Mouse (Mus musculus) lung, postnatal 10 days (tissue): ENCODE measurements around the gene 2310007B03Rik.
"Not testable (repeated sequence)": the region's sequence is repeated elsewhere in the genome, so short reads cannot be mapped to it uniquely, and the experiment has no call there.

Experiments
- DNase-seq: peaks from one replicate; pipeline ENCODE4 v3.0.0; 2021

The 2310007B03Rik gene

DNA sequence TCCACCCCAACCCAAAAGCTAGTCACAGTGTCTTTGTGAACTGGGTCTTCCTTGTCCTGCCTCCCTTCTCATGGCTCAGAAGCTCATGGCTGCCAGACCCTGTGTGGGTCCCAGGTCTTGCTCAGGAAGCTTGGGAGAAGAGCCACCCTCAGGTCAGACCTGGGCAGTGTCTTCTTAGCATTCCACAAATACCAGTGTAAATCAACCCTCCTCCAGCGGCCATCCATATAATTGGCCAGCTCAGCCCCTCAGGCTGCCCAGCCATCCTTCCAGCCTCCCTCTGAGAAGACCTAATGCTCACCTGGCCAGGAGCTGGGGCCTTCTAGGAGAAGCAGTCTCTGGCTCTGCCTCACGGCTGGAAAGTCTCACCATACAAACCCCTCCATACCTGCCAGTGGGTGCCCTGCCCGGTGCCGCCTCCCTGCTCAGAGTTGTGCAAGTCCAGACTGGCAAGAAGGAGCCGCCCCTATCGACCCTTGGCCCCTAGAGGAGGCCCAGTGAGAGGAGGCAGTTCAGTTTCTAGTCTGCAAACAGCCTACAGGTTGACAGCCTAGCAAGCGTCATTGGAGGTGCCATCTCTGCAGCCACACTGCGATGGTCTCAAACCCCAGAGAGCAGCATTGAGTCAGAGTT is at the start of gene 2310007B03Rik:
TSS of gene 2310007B03Rik (minus strand) at position 448 of the 633 bp plus-strand sequence.
- peak; percentile 50 for DNase-seq

DNA sequence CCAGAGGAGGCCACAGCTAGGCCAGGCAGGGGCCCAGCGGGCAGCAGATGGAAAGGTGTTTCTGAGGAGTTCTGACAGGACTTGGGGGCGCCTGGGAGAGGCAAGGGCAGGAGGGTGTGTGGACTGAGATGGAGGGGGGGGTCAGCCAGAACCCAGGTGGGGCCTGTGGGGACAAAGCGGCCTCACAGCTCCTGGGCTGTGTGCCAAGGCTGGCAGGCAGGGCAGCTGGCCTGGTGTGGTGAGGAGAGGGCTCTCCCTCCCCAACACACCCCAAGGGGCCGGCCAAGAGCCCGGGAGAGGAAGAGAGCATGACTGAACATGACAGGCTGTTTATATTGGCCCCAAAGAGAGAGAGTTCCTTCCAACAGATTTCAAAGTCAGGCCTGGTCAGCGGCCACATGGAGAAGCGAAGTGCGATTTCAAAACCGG is 49.5 kb upstream of the 2310007B03Rik start:
- DNase-seq, result peak; percentile 90

DNA sequence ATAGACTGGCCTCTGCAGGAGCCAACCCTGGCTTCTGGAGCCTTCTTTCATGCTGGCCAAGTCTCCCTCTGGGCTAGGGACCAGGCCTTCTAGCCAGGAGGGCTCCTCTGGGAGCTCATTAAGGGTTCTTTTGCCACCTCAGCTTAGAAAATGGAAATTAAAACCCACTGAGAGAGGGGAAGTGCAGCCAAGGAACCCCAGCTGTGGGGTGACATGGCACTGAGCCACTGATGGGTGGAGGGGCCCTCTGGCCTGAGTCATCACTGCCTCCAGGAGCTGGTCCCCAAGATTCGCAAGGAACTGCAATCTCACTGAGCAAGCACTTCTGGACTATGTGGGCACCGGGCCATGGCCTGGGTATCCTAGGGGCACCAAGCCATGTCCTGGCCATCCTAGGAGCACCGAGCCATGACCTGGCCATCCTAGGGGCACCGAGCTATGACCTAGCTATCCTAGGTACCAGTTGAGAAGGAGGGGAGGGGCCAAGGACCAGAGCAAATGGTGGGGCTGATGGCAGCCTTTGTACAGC is 46.9 kb upstream of the 2310007B03Rik start:
- DNase-seq, result no peak

- peak; percentile 35 for DNase-seq
These were observed 45.7 kb upstream of the 2310007B03Rik start for GRCm38 (mm10) chr1:93206277-93206970.

- DNase-seq, result no peak
These were observed 37.2 kb upstream of the 2310007B03Rik start for GRCm38 (mm10) chr1:93197916-93198315.

- not testable (repeated sequence) for DNase-seq
These were observed 36.7 kb upstream of the 2310007B03Rik start for GRCm38 (mm10) chr1:93197454-93197853.

- DNase-seq, result no peak
These were observed 34.2 kb upstream of the 2310007B03Rik start for GRCm38 (mm10) chr1:93194961-93195360.

GRCm38 (mm10) chr1:93190726-93191305 is 30.1 kb upstream of the 2310007B03Rik start:
- DNase-seq, result no peak

DNA sequence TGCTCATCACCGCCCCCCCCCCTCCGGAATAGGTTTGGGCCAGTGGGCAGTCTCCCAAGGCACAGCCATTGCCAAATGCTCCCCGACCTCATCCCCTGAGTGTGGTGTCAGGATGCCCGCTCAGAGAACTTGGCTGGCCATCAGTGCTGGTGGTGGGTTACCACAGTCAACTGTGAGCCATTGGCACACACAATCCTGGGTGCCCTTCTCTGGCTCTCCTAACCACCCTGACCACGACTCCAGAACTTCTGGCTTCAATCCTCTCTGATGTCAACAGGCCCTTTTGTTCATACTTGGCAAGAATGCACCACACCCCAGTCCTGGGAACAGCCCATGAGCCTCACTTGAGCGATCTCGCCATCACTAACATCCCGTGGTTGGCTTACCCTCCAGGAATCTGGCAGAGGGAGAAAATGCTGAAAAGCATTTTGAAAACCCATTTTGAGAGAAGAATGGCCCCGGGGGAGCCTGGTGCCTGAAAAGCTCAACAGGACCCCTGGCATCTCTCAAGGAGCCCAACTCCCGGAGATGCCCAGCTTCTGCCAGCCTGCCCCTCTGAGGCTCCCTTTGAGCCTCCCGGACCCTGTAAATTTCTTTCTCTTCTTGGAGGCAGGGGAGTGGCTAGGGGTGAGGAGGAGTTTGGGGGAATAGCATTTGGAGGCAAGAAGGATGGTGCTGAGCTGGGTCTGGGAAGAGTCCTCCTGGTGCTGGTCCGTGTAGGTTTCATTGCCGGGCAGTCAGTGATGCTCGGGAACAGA is 23.5 kb upstream of the 2310007B03Rik start:
- peak; percentile 51 for DNase-seq

GRCm38 (mm10) chr1:93182281-93182680 is 21.5 kb upstream of the 2310007B03Rik start:
- DNase-seq, result no peak

DNA sequence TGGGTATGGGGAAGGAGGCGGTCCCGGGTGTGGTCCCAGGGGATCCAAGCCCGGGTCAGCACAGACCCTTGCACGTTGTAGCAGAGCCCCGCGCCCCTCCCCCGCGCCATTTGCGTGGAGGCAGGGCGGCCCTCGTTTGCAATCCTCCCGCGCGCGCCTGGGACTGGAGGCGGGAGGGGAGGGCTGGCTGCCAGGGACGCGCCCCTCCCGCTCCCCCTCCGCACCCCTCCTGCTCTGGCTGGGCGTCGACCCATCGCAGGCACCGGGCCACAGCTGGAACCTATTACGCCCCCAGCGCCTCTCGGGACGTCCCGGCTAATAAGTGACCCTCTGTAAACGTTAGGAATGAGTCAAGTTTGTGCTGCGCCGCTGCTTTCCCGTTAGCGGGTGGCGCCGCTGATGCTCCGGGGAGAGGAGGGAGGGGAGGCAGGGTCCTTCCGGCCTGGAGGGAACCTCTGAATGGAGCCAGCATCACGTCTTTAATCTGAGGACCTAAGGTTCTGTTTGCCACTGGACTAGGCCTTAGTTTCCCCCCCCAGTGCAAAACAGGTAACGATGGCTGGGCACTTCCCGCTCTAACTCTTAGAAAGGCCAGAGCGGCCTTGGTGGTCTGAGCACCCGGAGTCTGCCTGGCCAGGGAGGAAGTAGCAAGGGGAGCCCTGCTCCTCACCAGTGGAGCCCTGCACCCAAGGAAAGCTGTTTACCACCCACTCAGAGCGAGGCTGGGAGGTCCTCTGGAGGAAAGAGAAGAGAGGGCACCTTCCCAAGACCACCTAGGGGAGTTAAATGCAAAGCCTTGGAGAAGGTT is 16.0 kb upstream of the 2310007B03Rik start:
- peak; percentile 80 for DNase-seq

- no peak for DNase-seq
These were observed 15.1 kb upstream of the 2310007B03Rik start for GRCm38 (mm10) chr1:93175849-93176248.

- peak; percentile 85 for DNase-seq
These were observed 13.7 kb upstream of the 2310007B03Rik start for GRCm38 (mm10) chr1:93174399-93174798.

DNA sequence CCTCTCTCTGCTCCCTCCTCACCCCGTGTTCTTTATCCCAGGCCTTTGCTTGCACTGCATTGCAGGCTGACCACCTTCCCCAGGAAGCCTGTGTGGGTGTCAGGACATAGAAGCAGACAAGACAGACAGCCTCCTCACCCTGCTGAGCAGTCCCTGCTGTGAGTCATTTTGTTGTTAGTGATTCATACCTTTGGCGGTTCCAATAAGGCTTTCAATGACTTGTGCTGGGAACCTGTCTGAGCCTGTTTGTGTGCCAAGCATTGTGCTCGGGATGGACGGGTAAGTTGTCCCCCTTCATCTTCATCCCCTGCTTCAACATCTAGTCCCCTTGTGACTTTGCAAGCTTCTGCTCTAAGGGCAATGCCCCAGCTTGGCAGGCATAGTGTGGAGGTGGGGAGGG is 12.9 kb upstream of the 2310007B03Rik start:
- no peak for DNase-seq

DNA sequence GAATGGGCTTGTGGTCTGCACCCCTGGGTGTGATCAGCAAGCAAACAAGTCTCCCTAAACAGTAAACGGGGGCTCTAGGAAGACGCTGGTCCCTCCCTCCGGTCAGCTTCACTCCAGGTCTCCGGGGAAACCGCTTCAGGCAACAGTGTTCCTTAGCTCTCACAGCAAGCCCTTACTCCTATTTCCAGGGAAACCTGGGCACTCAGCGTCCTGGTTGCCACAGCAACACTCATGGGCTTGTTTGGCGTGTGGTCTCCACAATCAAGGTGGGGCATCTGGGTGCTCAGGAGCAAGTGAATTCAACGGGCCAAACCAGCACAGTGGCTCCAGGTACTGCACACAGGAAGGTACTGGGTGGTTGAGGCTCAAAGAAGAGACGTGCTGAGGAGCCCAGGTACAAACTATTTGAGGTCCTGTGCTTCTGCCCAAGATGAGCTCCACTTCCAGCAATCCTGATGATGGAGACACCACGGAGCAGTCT is 7.6 kb upstream of the 2310007B03Rik start, which contains the start of gene Crocc2:
TSS of gene Crocc2 (plus strand) at position 431 of the 481 bp plus-strand sequence.
- no peak for DNase-seq

DNA sequence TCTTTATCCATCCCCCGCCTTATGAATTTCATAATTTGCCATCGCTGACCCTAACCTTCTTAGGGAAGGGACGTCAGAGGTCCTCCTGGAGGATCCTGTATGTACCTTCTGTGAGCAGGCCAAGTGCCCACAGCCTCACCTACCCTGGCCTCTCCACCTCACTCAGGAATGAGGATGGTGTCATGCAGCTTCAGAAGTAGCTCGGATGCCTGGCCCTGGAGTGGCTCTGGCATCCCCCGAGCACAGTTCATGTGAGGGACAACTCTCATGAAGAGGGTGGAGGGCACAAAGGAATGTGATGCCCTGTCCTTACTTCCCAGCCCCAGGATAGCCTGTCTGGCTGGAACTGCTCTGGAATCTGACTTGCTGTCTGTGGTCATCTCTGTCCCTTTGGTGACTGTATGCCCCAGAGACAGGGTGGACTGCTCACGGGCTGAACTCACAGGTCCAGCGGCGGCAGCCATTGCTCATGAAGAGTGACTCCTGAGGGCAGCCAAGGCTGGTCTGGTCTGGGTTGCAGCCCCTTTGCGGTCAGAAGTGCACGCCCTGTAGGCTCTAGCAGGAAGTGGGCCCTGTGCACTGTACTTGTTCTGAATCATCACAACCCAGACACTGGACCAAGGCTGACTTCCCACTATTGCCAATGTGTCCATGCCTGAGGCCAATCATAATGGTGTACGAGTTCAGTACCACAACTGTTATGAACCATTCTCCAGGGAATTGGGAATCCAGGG is 5.8 kb upstream of the 2310007B03Rik start:
- DNase-seq, result no peak

DNA sequence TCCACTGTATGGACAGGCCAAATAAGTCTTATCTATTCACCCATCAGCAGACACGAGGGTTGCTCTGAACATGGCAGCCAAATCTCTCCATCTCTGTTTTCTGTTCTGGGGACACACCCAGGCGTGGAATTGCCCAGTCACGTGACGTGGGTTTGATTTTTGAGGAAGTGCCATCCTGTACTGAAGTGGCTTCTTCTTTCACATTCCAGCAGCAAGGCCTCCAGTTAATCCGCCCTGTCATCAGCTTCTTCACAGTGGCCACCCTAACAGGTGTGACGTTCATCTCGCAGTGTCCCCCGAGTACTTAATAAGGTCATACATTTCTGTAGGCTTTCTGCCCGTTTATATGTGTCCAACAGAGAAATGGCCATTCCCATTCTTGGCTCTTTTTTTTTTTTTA is 4.7 kb upstream of the 2310007B03Rik start:
- no peak for DNase-seq

GRCm38 (mm10) chr1:93162588-93162987 is 1.8 kb upstream of the 2310007B03Rik start:
- DNase-seq, result peak; percentile 42

GRCm38 (mm10) chr1:93161921-93162320 is 1.2 kb upstream of the 2310007B03Rik start:
- DNase-seq, result peak; percentile 45

DNA sequence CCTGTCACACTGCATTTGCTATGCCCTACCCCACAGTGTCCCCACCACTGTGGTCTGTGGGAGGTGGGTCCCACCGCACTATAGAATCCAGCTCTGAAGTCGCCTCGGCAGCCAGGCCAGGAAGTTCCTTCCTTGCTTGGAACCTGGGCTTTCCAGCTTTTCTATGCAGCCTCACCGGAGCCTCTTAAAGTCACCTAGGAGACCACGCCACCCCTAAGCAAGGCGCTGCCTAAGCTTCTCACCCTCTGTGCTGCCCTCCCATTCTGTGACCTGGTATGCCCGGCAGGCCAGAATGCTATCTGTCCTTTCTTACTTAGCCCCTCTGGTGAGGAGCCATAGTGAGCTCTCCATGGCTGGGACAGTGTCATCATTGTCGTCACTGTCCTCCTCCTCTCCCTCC is 602 bp upstream of the 2310007B03Rik start:
- no peak for DNase-seq
